Mouse (Mus musculus) B cell, adult (primary cell): Measurements from ENCODE around the gene Pcdh19. TPM values are rescaled to one million over a fixed set of nuclear protein-coding genes. Genes with fewer than 3 reads are reported as not detected.

ENCODE experiments used
- total RNA-seq: library from RNA; stranded (reverse); gene quantifications from 4 replicates; pipeline ENCODE4 v1.2.4, GENCODE M21; 2023; ENCODE audit not compliant: inconsistent age

Pcdh19 gene
- not detected in 4 replicates for total RNA-seq

GRCm38 (mm10) chrX:133688840-133689239 is at the start of gene Pcdh19:
Gene Pcdh19 (minus strand): TSS chrX:133688987.

Other genes starting within 250 kb of the Pcdh19 start
- gene Tnmd, start 162.0 kb upstream of the Pcdh19 start, total RNA-seq: not detected in 4 replicates
- gene Tspan6, start 209.4 kb upstream of the Pcdh19 start, total RNA-seq: 1.1 to 3.2 TPM (median 1.6 TPM) in 4 replicates
- gene Srpx2, start 219.4 kb upstream of the Pcdh19 start, total RNA-seq: not detected in 4 replicates